Mouse (Mus musculus): ENCODE measurements at regions not wholly inside any gene's neighbourhood (a gene's known extent, or its start where the extent isn't known, plus 50 kb on each side); places are given as distances from the start of the nearest gene placed in this dataset.

GRCm38 (mm10) chr4:131350268-131350667 is 406.1 kb downstream of the Matn1 start:
- TF ChIP-seq CTCF (IDR thresholded peaks at IDR 0.05; ENCODE audit: control insufficient read depth, insufficient read depth, insufficient replicate concordance, low read depth, low read length): no peak
- TF ChIP-seq POLR2A (IDR thresholded peaks at IDR 0.05; ENCODE audit: control insufficient read depth, low read depth, low read length): no peak

Measured in testis, adult 2 months (tissue).